Mouse (Mus musculus): ENCODE data around the gene Cc2d2b. TPM values are rescaled to one million over a fixed set of nuclear protein-coding genes. Genes with fewer than 3 reads are reported as not detected.

Gene Cc2d2b
- total RNA-seq, 2 experiments from 2014 or later: 0.39 to 1.3 TPM

Other genes with a start within 250 kb of the Cc2d2b start
- 100 to 1,000 TPM; 111 to 167 TPM for gene Sorbs1, start 235.0 kb upstream of the Cc2d2b start, total RNA-seq (2021)
- gene Aldh18a1, start 160.3 kb upstream of the Cc2d2b start, total RNA-seq (2021): 10 to 100 TPM; 23.0 to 25.8 TPM
- gene Tctn3, start 136.5 kb upstream of the Cc2d2b start, total RNA-seq (2021): 10 to 100 TPM; 17.2 to 25.0 TPM
- 10 to 100 TPM; 12.5 to 16.9 TPM for gene Entpd1, start 136.4 kb upstream of the Cc2d2b start, total RNA-seq (2021)
- 1 to 10 TPM; 7.1 to 8.9 TPM for gene Ccnj, start 82.5 kb downstream of the Cc2d2b start, total RNA-seq (2021)
- 1 to 10 TPM; 7.9 to 8.0 TPM for gene Zfp518a, start 146.0 kb downstream of the Cc2d2b start, total RNA-seq (2021)
- 10 to 100 TPM; 10.8 to 12.6 TPM for gene Blnk, start 245.8 kb downstream of the Cc2d2b start, total RNA-seq (2021)

Measured in left cerebral cortex, postnatal 36 days (tissue).